Mouse (Mus musculus): ENCODE data around the gene Mcemp1.

DNA sequence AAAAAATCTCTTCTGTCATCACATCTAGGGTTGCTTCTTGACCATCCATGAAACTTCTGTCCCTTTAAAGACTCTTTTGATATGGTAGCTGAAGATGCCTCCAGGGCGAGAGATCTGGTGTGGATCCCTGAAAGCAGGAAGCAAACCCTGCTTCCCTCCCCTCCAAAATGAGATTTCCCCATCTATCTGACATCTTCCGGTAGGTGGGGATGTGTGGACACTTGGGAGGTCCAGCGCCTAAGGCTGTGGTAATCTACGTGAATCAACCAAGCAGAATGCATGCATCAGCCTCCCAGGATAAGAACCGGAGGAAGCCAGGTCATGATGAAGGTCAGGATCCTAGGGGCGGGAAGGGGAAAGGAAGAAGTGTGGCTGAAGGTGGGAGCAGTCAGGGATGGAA, at the start of gene Mcemp1:
- TF ChIP-seq CTCF (IDR thresholded peaks at IDR 0.05; ENCODE audit: borderline replicate concordance, insufficient read depth, low read length) (no peak), POLR2A (IDR thresholded peaks at IDR 0.05; ENCODE audit: low read depth, low read length) (no peak)

Data from embryonic fibroblast, embryonic 13.5 days (primary cell).